Mouse (Mus musculus): ENCODE measurements at regions not wholly inside any gene's neighbourhood (a gene's known extent, or its start where the extent isn't known, plus 50 kb on each side); places are given as distances from the start of the nearest gene placed in this dataset.

- TF ChIP-seq CTCF (IDR thresholded peaks at IDR 0.05; ENCODE audit: borderline replicate concordance, extremely low read depth, insufficient read depth, insufficient read length): no peak
- no peak for TF ChIP-seq POLR2A (IDR thresholded peaks at IDR 0.05; ENCODE audit: borderline replicate concordance, extremely low read depth, insufficient read depth, insufficient read length, poor library complexity, severe bottlenecking)
Measured at GRCm38 (mm10) chr12:52436941-52437340, 66.8 kb upstream of the Arhgap5 start.

All from brain, embryonic 14.5 days (tissue).